Mouse (Mus musculus) liver, embryonic 14.5 days (tissue): ENCODE measurements around the gene Ak3. TPM values are rescaled to one million over a fixed set of nuclear protein-coding genes. Genes with fewer than 3 reads are reported as not detected.
"Not testable (repeated sequence)": the region's sequence is repeated elsewhere in the genome, so short reads cannot be mapped to it uniquely, and the experiment has no call there.

Experiments
- ATAC-seq: fragments of 200-750 bp; cut with Nextera tagmentation; 2 replicates; pipeline ENCODE4 v1.8.0; 2017; ENCODE audit warnings: moderate number of reproducible peaks, mild to moderate bottlenecking, moderate library complexity; ENCODE audit not compliant: insufficient read depth
- DNase-seq, 3 experiments: peaks; one replicate each; pipeline ENCODE4 v3.0.0-alpha.2; 2012 to 2013; ENCODE audit warnings: low read depth in 3 of 3, low spot score in 3 of 3
- H3K27ac ChIP-seq: fragments of 300-500 bp; sonication (generic); 2 replicates; pipeline ENCODE4 v1.5.1; 2014; ENCODE audit warnings: moderate library complexity, mild to moderate bottlenecking, control low read depth, inconsistent platforms
- H3K27me3 ChIP-seq: fragments of 300-500 bp; sonication (generic); 2 replicates; pipeline ENCODE4 v1.6.1; 2014; ENCODE audit warnings: mild to moderate bottlenecking, low read length, moderate library complexity; ENCODE audit not compliant: control insufficient read depth, insufficient read depth
- H3K36me3 ChIP-seq: fragments of 300-500 bp; sonication (generic); replicated peaks from 2 replicates; pipeline ENCODE4 v1.6.1; 2014; ENCODE audit warnings: low read depth; ENCODE audit not compliant: control insufficient read depth, insufficient read depth
- H3K4me1 ChIP-seq, 2 experiments: fragments of 200-500 bp in 1 of 2; fragments of 300-500 bp in 1 of 2; sonication (generic) in 1 of 2; replicated peaks; 2 replicates each; pipeline ENCODE4 v1.6.1; 2012 to 2014; ENCODE audit warnings: antibody characterized with exemption in 1 of 2, inconsistent platforms in 1 of 2, low read length in 1 of 2; ENCODE audit not compliant: control insufficient read depth in 2 of 2, insufficient read depth in 2 of 2
- H3K4me2 ChIP-seq: fragments of 300-500 bp; sonication (generic); 2 replicates; pipeline ENCODE4 v1.6.1; 2014; ENCODE audit warnings: low read depth, mild to moderate bottlenecking, control low read depth, moderate library complexity
- H3K4me3 ChIP-seq, 2 experiments: fragments of 200-500 bp in 1 of 2; fragments of 300-500 bp in 1 of 2; sonication (generic) in 1 of 2; 2 replicates each; pipeline ENCODE4 v1.5.1; 2012 to 2014; ENCODE audit warnings: low read depth in 2 of 2, low read length in 2 of 2, mild to moderate bottlenecking in 2 of 2, control low read depth in 1 of 2, inconsistent platforms in 1 of 2, moderate library complexity in 1 of 2; ENCODE audit not compliant: insufficient read depth in 1 of 2
- H3K9ac ChIP-seq: fragments of 300-500 bp; sonication (generic); replicated peaks from 2 replicates; pipeline ENCODE4 v1.6.1; 2014; ENCODE audit warnings: mild to moderate bottlenecking, control low read depth, moderate library complexity
- H3K9me3 ChIP-seq: fragments of 300-500 bp; sonication (generic); 2 replicates; pipeline ENCODE4 v1.6.1; 2016; ENCODE audit warnings: low read length, mixed read lengths; ENCODE audit not compliant: control insufficient read depth
- CTCF ChIP-seq: IDR thresholded peaks from 2 replicates; pipeline ENCODE4 v1.5.1; 2016; ENCODE audit warnings: antibody characterized with exemption, low read depth, control low read depth
- EP300 ChIP-seq: IDR thresholded peaks from 2 replicates; pipeline ENCODE4 v1.6.1; 2016; ENCODE audit warnings: antibody characterized with exemption, low read depth
- WGBS: fragments of 180-500 bp; shearing (Covaris S2); extraction: QIAGEN DNeasy Blood & Tissue Kit; methylation state at CpG from one replicate; pipeline ENCODE4 v1.1.7; 2014; ENCODE audit not compliant: insufficient replicate concordance; 5-methylcytosine and 5-hydroxymethylcytosine counted together
- polyA plus RNA-seq, 2 experiments: library from polyadenylated mRNA; depleted of rRNA in 1 of 2; stranded (reverse) in 1 of 2; unstranded in 1 of 2; fragments of >200 nt; fragmentation: Nextera tagmentation in 1 of 2; extraction: Ambion mirVana in 1 of 2; gene quantifications; 2 replicates each; pipeline versions ENCODE4 v1.2.1 to v1.2.3; 2012 to 2014

Gene Ak3
- polyA plus RNA-seq, 2 experiments, result 16.3 to 41.5 TPM

DNA sequence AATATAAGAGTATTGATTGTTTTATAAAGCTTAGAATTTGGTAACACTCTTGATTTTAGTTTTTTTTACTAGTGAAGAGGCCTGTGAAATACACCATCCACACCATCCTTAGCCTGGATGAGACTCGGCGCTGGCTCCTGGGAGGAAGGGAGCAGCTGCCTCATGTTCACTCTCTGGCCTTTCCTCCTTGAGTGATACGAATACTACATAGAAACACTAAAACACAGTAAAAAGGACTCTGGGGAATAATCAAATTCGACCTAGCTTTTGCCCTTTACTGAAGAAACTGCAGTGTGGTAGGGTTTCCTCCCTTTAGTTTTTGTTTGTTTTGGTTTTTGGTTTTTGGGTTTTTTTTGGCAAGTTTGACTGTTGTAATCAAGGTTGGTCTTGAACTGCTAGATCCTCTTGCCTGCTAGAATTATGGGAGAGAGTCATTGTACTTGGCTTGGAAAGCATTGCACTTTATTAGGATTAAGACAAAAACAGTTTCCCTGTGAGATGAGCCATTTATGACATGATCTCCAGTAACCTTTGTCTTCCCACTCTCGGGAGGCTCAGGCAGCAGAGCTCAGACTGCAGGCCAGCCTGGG lies 33.2 kb downstream of the Ak3 start:
- ATAC-seq, result no peak
- Histone ChIP-seq H3K4me2 (no peak overlapping the region), H3K4me3 (no peak overlapping the region), H3K36me3 (peaks cover 17% of the 10 kb centered on the region), H3K27ac (no peak overlapping the region), H3K4me1 (no peaks in the 10 kb centered on the region; a peak in 1 of 4 replicates), H3K27me3 (no peaks in the 10 kb centered on the region), H3K9ac (no peak overlapping the region), H3K9me3 (no peaks in the 10 kb centered on the region)
- WGBS, result 81% methylated on average over 5 of the region's 5 CpGs
- no peak for TF ChIP-seq EP300
- no peak for TF ChIP-seq CTCF
- no peak for DNase-seq

DNA sequence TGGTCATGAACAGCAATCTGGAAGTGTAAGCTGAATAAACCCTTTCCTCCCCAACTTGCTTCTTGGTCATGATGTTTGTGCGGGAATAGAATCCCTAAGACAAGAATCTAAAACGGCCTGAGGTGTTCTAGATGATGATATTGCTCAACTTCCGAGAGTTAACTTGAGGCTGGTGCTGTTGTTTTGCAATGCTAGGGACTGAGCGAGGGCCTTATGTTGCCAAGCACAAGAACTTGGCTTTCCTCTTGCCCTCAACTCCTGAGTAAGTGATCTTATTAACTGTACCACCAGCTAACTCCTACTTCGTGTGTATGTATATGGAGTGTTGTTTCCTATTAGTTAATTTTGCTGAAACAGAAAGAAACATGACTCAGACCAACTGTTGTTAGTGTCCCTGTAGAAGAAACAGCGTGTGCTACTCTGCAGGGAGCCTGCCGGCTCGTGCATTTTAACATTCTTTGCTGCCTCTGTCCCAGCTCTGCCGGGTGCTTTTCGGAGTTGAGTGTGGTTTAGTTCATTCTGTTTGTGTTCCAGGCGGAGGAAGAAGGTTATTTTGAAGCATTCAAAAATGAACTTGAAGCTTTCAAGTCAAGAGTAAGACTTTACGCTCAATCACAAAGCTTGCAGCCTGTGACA lies 36.3 kb downstream of the Ak3 start:
- ATAC-seq (no peak), DNase-seq (no peak)
- 76% methylated on average over 12 of the region's 12 CpGs for WGBS
- Histone ChIP-seq H3K4me1 (no peaks in the 10 kb centered on the region; a peak in 1 of 4 replicates), H3K4me2 (no peak overlapping the region), H3K36me3 (peaks cover 20% of the 10 kb centered on the region), H3K27me3 (no peaks in the 10 kb centered on the region), H3K4me3 (no peak overlapping the region), H3K9me3 (no peaks in the 10 kb centered on the region), H3K9ac (no peak overlapping the region), H3K27ac (no peak overlapping the region)
- TF ChIP-seq CTCF, result no peak
- TF ChIP-seq EP300, result no peak

- WGBS, result 83% methylated on average over 11 of the region's 11 CpGs
- H3K4me1 ChIP-seq, result no peaks in the 10 kb centered on the region; a peak in 1 of 4 replicates
- H3K9me3 ChIP-seq, result no peaks in the 10 kb centered on the region
- DNase-seq (no peak), ATAC-seq (no peak)
- peaks cover 12% of the 10 kb centered on the region for H3K36me3 ChIP-seq
- H3K4me3 ChIP-seq, result no peak overlapping the region
- no peak overlapping the region for H3K9ac ChIP-seq
- H3K4me2 ChIP-seq, result no peak overlapping the region
- TF ChIP-seq CTCF (no peak), EP300 (no peak)
- no peaks in the 10 kb centered on the region for H3K27me3 ChIP-seq
- H3K27ac ChIP-seq, result no peak overlapping the region
Observed at GRCm38 (mm10) chr19:29009046-29009445, 38.7 kb downstream of the Ak3 start.

- Histone ChIP-seq H3K9ac (no peak overlapping the region), H3K9me3 (no peaks in the 10 kb centered on the region), H3K4me2 (no peak overlapping the region), H3K4me1 (no peaks in the 10 kb centered on the region), H3K27ac (no peak overlapping the region), H3K36me3 (peaks cover 9% of the 10 kb centered on the region), H3K27me3 (no peaks in the 10 kb centered on the region), H3K4me3 (no peak overlapping the region)
- TF ChIP-seq CTCF, result no peak
- no peak for TF ChIP-seq EP300
- ATAC-seq (no peak), DNase-seq (no peak)
- WGBS, result 73% methylated on average over 3 of the region's 3 CpGs
Observed at GRCm38 (mm10) chr19:29008069-29008706, 39.6 kb downstream of the Ak3 start.

GRCm38 (mm10) chr19:29000321-29000720 lies 47.4 kb downstream of the Ak3 start:
- not testable (repeated sequence) for ATAC-seq, H3K4me1 ChIP-seq, H3K4me3 ChIP-seq, H3K9ac ChIP-seq, H3K4me2 ChIP-seq, H3K9me3 ChIP-seq, DNase-seq, H3K27me3 ChIP-seq, H3K27ac ChIP-seq
- 86% methylated on average over 16 of the region's 16 CpGs for WGBS
- H3K36me3 ChIP-seq, result peaks cover 26% of the 10 kb centered on the region
